Mouse (Mus musculus) mouse trophoblast stem cell (cell line): ENCODE measurements around the gene Rad9b.

ENCODE experiments used
- in situ Hi-C, 2 experiments: fragments of 300-500 bp; cut with MseI, MboI; formaldehyde crosslinking; loops; 2 replicates in 1 of 2; 3 replicates in 1 of 2; pipeline ENCODE4 v1.15.1; 2025

Rad9b gene

DNA sequence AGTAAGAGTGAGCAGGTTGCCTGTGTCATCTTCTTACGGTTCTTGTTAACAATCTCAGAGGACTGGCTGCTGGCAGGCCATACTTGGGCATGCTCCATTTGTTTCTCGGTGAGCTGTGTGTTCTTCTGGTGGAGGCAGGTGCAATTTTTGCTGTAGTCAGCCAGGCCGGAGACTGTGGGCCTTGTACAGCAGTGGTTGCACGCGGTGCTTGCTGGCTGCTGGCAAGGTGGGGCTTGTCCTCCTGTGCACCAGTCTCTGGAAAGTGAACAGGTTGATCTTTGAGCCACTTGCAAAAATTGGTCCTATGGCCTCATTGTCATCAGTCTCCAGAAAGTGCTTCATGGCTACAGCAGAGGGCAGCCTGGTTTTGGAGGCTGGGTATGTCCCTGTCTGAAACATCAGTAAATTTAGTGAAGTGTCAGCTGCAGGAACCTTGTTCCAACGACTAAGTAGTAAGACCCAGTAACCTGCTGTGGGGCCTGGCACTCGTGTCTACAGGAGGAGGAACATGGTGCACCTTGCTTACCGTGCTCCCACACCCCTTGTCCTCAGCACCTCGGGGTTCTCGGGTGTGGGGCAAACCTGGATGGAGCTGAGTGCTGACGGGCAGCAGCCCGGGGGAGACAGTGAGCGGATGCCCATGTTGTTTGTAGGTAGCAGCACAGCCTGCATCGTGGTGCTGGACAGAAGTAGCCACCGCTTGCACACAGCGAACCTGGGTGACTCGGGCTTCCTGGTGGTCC lies 40.9 kb downstream of the Rad9b start:
- in situ Hi-C loops = no loop called here

DNA sequence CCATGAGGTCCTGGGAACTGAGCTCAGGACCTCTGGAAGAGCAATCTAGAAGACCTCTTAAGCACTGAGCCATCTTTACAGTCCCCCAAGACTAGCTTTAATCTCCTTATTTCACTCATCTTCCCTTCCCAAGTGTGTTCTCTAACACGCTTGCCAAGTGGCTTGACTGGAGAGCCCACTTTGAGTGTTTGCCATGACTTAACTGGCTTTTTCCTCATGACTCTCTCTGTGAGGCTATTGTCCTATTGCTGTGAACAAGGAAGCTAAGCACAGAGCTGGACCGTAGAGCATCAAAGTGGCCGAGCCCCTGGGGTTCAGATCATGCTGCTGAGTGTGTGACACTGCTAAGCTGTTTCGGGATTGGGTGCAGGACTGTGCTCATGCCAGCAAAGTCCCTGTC lies 41.7 kb downstream of the Rad9b start:
- in situ Hi-C loops = no loop called here

DNA sequence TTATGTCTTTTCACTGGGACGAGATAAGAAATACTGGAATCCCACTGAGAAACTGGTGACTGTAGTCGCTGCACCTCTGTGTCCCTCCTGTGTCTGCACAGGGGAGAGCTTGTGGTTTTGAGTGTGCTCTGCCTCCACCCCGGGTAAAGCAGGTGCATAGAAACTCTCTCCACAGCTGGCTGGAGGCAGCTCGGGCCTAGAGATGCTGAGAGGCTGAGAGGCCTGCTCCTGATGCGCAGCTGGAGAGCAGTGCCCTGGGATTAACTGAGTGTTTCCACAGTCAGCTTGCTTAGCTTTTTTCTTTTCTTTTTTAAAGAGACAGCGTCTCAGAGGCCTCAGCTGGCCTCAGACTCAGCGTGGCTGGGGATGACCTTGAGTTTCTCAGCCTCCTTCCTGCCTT lies 42.3 kb downstream of the Rad9b start:
- in situ Hi-C loops = no loop called here

DNA sequence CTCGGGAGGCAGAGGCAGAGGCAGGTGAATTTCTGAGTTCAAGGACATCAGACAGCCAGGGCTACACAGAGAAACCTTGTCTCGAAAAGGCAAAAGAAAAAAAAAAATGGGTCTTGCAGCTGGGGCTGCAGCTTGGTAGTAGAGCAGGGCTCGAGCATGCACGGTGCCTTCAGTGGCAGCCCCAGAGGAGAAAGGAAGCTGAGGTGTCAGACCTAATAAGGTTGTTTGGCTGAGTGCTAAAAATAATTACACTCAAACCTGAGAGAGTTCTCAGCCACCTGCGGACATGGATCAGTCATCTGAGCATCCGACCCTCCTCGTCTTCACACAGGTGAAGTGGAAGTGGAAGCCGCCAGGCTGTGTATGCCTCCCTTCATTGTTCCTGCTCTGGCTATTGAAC lies 43.3 kb downstream of the Rad9b start:
- in situ Hi-C loops = no loop called here

DNA sequence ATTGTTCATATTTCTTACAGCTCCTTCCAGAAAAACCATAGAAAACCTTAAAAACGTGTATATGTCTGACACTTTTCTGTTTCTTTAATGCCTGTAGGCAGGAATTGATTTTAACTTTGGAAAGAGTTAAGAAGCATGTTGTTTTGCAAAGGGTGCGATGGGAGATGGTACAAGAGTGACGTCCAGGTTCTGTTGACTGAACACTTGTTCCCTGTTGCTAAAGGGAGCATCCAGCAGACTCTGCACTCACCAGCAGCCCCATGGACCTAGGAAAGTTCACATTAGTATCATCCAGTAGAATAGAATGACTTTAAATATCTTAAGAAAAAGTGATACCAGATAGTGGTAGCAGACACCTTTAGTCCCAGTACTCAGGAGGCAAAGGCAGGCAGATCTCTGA lies 47.5 kb downstream of the Rad9b start:
- in situ Hi-C loops = no loop called here

DNA sequence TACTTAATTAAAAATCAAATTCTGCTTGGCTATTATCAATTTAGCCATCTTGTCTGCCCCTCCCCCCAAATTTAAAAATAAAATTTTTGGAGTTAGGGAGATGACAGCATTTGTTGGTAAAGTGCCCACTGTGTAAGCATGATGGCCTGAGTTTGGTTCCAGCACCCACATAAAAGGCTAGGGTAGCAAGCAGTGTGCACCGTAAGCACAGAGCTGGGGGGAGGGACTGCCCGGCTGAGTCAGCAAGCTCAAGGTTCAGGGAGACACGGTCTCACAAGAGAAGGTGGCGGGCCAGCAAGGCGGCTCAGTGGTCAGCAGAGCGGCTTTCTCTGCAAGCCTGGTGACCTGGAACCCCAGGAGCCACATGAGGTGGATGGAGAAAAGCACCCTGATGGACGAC lies 48.6 kb downstream of the Rad9b start:
- in situ Hi-C loops = no loop called here

DNA sequence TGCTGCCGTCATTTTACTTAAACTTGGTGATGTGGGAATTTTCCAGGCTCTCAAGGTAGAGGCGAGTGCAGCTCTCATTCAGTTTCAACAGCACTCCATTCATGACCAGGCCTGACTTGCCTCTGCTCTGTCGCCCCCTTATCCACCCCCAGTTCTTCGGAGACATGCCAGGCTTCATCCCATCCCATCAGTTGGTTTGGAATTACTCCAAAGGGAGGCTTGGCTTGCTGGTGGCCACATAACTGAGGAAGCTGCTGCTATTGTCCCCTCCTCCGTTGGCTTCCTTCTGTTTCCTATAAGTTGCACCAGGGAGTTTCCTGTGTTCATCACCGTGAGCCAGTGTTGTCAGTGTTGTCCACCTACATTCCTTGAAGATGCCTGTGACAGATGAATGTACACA lies 49.5 kb downstream of the Rad9b start:
- in situ Hi-C loops = no loop called here

DNA sequence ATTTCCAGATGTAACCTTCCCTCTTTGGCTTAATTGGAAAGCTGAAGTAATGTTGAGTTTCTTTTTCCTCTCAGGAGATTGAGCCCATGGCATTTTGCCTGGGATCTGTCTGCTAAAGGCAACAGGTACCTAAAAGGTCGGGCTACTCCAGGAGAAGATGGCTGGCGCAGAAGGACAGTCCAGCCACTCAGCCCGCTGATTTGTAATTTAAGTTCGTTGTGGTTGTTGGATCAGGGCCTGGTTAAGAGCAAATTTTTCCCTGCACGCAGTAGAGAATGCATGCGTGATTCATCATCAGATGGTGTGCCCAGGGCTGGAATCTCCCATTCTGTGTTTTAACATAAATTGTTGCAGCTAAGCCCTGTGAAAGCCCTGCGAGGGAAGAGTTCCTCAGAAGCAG lies 50.1 kb downstream of the Rad9b start:
- in situ Hi-C loops = no loop called here

DNA sequence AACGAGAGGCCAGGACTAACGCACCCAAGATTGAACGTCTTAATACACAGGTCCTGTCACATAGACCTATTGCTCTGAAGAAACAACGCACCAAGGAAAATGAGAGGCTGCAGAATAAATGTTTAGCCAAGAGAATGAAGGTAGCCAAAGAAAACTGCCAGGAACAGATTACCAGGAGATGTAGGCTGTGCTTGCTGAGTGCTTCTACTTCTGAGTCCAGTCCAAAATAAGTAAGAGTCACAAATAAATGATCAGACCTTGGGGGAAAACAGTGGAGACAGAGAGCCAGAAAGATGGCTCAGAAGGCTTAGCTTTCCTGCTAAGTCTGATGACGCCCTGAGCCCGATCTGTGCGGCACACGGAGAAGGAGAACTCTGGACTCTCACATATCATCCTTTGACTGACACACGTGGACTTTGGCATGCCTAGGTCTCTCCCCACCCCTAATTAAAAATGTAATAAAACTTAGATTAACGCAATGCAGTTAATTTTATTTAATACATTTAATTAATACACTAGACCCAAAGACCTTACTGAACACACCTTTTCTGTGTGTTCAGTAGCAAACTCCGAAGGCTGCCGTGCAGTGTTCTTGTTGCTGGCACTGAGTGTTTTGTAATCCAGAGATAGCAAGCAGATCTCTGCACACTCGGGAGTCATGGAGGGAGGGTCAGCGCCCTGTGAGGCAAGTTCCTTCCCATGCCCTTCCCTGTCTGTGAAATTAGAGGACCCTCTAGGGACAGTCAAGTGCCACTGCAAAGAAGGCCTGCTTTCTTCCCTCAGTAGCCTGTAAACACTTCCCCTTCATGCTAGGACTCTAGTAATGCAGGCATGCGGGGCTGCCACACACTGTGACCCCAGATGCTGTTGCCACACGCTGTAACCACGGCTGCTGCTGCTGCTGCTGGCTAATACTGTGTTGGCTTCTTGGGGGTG lies 51.0 kb downstream of the Rad9b start:
- in situ Hi-C loops = no loop called here

DNA sequence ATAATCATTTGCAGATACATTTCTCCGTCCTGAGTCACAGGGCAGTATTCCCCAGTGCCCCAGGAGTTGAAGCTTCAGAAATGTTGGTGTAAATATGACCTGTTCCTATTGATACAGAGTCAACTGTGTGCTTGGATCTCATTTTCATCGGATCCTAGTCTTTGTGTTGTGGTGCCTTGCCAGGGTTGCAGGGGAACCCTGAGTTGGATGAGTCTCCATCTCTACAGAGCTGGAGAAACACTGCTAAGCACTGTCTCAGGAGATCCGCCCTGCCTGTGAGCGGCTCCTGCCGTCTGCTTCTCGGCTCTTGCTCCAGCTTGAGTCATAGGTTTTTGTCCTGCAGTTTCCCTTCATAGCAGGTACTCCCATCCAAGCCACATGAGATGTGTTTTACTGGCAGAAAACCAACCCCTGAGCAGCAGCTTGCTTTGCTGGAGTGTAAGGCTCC lies 53.9 kb downstream of the Rad9b start:
- in situ Hi-C loops = no loop called here

DNA sequence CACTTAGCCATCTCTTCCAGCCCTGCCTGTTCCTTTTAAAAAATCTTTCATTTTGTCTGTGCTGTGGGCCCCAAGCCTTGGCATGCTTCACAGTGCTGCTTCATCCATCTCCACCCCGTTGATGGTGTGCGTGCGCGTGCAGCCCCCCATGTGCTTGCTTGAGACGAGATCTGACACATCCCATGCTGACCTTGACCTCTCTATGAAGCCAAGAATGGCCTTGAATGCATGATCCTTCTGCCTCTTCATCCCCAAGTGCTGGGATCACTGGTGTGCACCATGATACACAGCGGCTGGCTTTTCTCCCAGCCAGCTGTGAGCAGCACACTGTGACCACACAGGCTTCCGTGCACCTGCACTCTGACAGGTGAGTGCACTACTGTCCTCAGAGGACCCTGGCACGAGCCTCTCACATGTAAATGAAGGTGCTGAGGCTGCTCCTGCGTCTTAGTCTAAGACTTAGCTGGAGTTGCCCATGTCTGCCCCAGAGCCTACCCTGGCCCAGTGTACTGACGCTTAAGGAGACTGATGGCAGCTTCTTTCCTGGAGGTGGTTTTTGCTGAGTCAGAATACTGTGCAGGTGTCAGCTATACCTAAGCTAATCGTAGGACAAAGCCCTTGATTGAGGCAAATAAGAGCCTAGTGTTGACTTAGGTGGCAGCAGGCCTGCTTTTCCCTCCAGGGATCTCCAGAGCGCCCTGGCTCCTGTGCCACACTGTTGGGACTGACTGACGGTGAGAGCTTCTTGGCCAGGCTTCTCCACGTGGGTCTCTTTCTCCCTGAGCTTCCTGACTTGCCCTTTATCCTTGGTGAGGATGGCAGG lies 58.7 kb downstream of the Rad9b start:
- in situ Hi-C loops = no loop called here

DNA sequence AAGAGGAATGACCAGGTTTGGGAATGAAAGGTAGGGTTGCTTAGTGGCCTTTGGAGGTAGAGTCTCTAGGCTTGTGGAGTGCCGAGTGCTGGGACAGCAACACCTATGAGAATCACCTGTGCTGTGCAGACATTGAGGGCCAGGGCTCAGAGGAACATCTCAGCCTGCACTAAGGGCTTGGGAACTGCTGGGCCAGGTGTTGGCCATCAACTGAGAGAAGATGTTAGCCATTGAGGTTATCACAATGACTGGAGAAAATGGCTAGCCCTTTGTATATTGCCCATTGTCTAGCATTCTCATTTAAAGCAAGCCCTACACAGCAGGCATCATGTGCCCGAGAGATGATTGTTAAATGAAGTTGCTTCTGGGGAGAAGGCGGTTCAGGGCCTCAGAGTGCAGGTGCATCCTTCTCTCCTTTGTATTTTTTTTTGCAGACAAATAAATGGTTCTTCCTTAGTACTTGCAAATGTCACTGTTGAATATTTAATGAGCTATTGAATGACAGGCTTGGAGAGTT lies 59.8 kb downstream of the Rad9b start:
- in situ Hi-C loops = no loop called here

DNA sequence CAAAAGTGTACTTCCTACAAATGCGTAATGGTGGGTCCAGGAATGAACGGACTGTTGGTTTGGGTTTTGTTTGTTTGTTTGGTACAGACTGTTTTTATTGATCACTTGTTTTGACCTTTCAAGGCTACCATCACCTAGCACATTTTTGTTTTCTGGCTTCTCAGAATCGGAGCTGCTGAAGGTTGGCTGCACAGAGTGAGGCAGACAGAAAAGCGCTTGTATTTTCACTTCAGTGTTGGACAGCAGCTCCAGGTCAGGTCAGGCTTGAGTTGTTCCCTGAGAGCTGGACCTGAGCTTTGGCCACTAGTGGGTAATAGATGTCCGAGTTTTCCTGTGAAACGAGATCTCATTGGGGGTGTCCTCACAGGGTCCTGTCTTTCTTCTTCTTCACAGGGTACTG lies 60.9 kb downstream of the Rad9b start:
- in situ Hi-C loops = no loop called here

DNA sequence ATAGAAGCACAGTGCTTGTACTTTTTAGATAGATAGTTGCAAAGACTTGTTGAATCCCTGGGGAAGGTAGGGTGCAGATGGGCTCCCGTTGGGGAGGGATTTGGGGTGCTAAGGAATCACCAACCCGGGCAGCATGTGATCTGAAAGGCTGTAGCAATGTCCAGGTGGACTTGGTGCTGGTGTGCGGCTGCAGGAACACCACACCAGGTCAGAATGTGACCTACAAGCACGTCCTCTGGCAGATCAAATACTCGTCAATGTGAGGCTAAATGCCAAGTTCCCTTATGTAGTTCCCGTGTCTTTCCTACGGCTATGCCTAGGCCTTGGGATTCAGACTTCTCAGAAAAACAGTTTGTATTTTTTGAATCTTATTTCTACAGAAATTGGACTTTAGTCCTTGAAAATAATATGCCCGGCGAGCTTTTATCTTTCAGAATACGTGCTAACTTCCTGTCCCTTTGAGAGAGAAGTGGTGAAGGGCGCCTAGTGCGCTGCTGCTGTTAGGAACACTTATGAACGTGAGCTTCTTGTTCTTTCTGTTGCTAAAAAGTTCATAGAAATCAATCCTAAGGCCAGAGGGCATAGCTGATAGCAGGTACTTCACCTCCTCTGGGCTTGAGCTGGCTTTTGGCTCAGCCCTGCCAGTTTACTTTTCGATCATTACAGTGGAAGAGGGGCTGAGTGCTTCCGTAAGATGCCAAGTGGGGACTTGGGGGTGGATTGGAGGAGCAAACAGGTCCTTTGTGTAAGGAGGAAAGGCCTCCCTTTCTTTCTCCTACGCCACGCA lies 62.3 kb downstream of the Rad9b start:
- in situ Hi-C loops = no loop called here

DNA sequence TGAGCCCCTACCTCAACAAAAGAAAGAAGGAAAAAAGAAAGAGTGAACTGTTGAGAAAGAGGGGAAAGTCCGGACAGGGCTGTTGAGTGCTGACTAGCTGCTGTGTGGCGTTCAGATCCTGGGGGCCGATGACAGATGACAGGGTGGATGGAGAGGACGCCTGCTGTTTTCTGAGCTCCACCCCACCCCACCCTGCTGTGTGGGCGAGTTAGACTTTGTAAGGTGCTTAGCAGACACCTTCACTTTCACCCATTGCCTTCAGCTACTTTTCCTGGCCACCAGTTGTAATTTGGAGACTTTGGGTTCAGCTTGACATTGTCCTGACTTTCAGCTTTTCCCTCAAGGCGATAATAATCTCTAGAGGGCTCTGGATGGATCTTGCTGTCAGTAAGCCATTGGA lies 62.9 kb downstream of the Rad9b start:
- in situ Hi-C loops = no loop called here

DNA sequence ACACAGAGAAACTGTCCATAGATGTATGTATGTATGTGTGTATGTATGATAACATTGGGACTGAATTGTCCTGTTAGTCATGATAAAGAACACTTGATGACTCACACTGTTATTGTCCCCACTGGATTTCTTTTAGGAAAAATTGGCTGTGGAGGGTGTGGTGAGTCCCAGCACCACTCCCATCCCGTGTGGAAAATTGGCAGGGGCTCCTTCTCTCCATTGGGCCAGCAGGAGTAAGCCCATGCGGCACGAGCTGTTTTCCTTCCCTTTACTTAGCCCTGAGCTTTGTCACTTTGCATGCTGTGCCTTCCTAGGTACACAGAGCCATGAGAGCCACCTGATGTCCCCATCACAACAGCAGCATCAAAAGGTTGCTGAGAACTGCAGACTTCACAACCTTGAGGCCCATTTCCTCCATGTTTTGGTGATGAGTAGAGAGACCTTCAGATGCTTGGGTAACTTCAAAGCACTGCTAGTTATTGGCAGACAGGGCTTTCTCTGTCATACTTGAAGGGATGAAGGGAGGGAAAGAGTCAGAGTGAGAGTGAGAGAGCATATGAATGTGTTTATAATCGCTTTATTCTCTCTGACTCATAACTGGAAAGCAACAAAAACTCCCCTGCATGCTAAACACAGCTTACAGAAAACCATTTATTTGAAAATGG lies 65.8 kb downstream of the Rad9b start:
- in situ Hi-C loops = no loop called here

DNA sequence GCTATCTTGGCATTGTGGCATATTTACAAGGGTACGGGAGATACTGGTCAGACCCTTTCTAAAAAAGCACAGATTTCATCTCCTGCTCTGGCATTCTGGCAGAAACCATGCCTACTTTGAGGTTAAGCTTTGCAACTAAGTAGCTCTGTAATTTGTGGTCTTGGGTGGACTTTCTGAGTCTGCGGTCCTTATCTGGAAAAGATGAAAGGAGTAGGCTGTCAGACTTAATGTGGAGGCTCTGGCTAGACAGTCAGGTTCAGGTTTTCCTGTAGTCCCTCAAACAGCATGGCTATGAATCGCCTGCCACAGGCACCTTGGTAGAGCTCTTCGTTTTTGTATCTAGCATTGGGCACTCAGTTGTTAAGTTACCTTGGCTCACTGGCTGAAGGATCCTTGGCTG lies 67.0 kb downstream of the Rad9b start:
- in situ Hi-C loops = no loop called here

DNA sequence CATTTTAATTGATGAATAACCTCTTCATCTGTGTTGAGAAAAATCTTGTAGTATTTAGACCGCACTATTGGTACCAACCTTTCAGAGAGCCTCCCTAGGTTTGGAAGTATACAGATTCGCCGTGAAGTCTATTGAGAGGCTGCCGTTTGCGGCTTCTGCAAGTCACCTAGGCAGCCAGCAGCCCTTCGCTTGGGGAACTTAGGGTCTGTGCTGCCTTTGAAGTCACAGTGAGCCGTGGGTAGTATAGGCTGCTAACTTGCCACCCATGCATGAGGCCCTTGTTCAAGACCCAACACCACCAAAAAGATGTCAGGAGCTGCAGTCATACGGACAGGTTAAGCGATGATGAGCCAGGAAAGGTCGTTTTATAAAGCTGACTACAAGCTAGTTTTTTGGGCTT lies 67.8 kb downstream of the Rad9b start:
- in situ Hi-C loops = no loop called here

DNA sequence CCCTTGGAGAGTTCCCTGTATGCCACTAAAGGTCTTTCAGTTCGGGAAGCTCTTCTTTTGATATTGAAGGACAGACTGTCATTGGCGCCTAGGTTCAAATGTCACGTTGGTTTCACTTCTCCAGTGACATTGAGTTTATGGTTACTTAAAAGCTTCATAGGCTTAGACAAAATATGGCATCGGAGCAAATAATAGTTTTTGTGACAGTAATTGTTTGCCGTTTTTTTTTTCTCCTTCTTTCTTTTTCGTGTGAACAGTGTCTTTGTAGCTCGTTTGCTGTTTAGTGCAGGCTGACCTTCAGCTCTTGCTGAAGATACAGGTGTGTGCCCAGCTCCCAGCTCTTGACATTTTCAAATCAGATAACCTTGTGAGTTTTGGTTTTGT lies 68.3 kb downstream of the Rad9b start:
- in situ Hi-C loops = no loop called here

DNA sequence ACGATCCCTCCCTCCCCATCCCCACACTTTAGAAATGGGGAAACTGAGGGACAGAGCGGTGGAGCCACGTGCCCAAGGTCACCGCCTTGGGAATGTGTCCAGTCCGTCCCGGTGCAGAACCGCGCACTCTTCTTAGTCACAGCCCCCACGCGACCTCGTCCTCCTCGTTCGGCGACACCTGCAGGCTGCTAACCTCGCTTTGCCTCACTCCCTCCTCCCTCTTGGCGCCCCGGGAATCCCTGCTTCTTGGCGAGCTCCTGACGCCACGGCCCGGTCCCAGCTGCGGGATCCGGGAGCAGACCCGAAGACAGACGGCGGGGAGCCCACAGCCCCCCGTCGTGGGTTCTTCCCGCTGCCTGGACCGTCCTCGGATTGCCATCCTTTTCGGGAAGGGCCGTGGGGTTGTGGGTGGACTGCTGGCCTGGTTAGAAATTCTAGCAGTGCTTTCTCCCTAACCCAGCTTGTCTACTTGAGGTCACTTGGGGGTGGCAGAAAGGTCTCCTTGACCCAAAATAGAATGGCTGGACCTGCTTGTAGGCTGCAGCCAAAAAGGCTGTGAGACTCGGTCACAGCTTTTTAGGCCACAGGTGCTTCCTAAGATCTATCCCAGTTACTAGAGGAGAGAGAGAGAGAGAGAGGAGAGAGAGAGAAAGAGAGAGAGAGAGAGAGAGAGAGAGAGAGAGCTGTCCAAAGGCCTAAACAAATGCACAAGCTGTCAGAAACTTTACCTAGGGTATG lies 68.8 kb downstream of the Rad9b start:
- in situ Hi-C loops = no loop called here
